17 mouse cellular contexts compared by ENCODE assay signal in genomic region chr17:71202136-71202535, GRCm38 (mm10). TPM values are rescaled to one million over a fixed set of nuclear protein-coding genes. Genes with fewer than 3 reads are reported as not detected.
DNase-seq lines count a peak whose midpoint lies in the region; ATAC-seq lines count a peak whose summit lies in the region.
"Had no signal": no experiment of that assay in that cellular context is flagged by ENCODE, and none has a peak within 500 bp of the region (broad histone marks: within the 10 kb centered on the region; RNA-seq: fewer than 3 reads in every experiment).

No protein-coding gene starts in this region.

- H3K9ac ChIP-seq in liver, embryonic 12.5 days: no peak overlapping the region
- no peak overlapping the region for H3K9ac ChIP-seq in liver, embryonic 11.5 days (ENCODE audit: low read depth, low read length)
- H3K9ac ChIP-seq in kidney, embryonic 14.5 days (ENCODE audit: low read depth, low read length): no peak overlapping the region
- no peak overlapping the region for H3K9ac ChIP-seq in liver, embryonic 15.5 days
- H3K9ac ChIP-seq: midbrain, embryonic 13.5 days had no signal

- H3K27me3 ChIP-seq in liver, embryonic 12.5 days (replicated peaks): no peaks in the 10 kb centered on the region
- no peaks in the 10 kb centered on the region for H3K27me3 ChIP-seq in liver, embryonic 11.5 days (replicated peaks; ENCODE audit: control insufficient read depth, insufficient read depth, low read length)
- H3K27me3 ChIP-seq in kidney, embryonic 14.5 days (ENCODE audit: control insufficient read depth, insufficient read depth, low read length): no peaks in the 10 kb centered on the region
- H3K27me3 ChIP-seq in liver, embryonic 15.5 days: no peaks in the 10 kb centered on the region
- H3K27me3 ChIP-seq: midbrain, embryonic 13.5 days had no signal

- H3K9me3 ChIP-seq in liver, embryonic 12.5 days (replicated peaks): no peaks in the 10 kb centered on the region
- 0 out of 2 replicates have a peak, but pooled peaks cover 2% of the 10 kb centered on the region for H3K9me3 ChIP-seq in liver, embryonic 11.5 days (ENCODE audit: control insufficient read depth, low read length)
- no peaks in the 10 kb centered on the region for H3K9me3 ChIP-seq in kidney, embryonic 14.5 days (ENCODE audit: control insufficient read depth, low read length)
- no peaks in the 10 kb centered on the region for H3K9me3 ChIP-seq in liver, embryonic 15.5 days (replicated peaks)
- H3K9me3 ChIP-seq: G1E; midbrain, embryonic 13.5 days had no signal

- DNase-seq in liver, embryonic 11.5 days (ENCODE audit: low spot score): no peak
- no peak for DNase-seq in left cerebral cortex, adult 11 months (ENCODE audit: low spot score)
- no peak for DNase-seq in adrenal gland, postnatal 10 days
- no peak for DNase-seq in adrenal gland, adult 2 months
- DNase-seq: adrenal gland, postnatal 14 days; cerebellum, adult 2 months; gastrocnemius, postnatal 10 days; layer of hippocampus, adult 9-11 months; left cerebral cortex, postnatal 4 days; lung, adult 2 months; thymus, postnatal 4 days had no signal

- peak overlapping the region; percentile 59 for H3K27ac ChIP-seq in liver, embryonic 12.5 days
- no peak overlapping the region; the same call in 1 of the 2 replicates for H3K27ac ChIP-seq in liver, embryonic 11.5 days (ENCODE audit: low read depth, low read length)
- H3K27ac ChIP-seq in kidney, embryonic 14.5 days (ENCODE audit: low read depth, low read length): no peak overlapping the region
- H3K27ac ChIP-seq in liver, embryonic 15.5 days (replicated peaks): peak overlapping the region; percentile 56
- H3K27ac ChIP-seq: midbrain, embryonic 13.5 days had no signal

- peaks cover 32% of the 10 kb centered on the region for H3K36me3 ChIP-seq in liver, embryonic 12.5 days
- H3K36me3 ChIP-seq in liver, embryonic 11.5 days (ENCODE audit: control insufficient read depth, insufficient read depth, low read length): peaks cover 3% of the 10 kb centered on the region; the same call in 1 of the 2 replicates
- H3K36me3 ChIP-seq in kidney, embryonic 14.5 days (ENCODE audit: control insufficient read depth, insufficient read depth, low read length): no peaks in the 10 kb centered on the region
- 0 out of 2 replicates have a peak, but pooled peaks cover 3% of the 10 kb centered on the region for H3K36me3 ChIP-seq in liver, embryonic 15.5 days (replicated peaks)
- H3K36me3 ChIP-seq: midbrain, embryonic 13.5 days had no signal

- no peak overlapping the region for H3K4me3 ChIP-seq in liver, embryonic 12.5 days
- no peak overlapping the region for H3K4me3 ChIP-seq in liver, embryonic 11.5 days (ENCODE audit: low read depth, low read length)
- H3K4me3 ChIP-seq in kidney, embryonic 14.5 days (ENCODE audit: low read length): no peak overlapping the region
- H3K4me3 ChIP-seq in liver, embryonic 15.5 days (replicated peaks): no peak overlapping the region
- H3K4me3 ChIP-seq: midbrain, embryonic 13.5 days had no signal

- WGBS in liver, embryonic 12.5 days (ENCODE audit: insufficient replicate concordance): 80% methylated on average over 4 of the region's 4 CpGs
- 82% methylated on average over 4 of the region's 4 CpGs for WGBS in liver, embryonic 11.5 days
- 74% methylated on average over 4 of the region's 4 CpGs for WGBS in kidney, embryonic 14.5 days
- 71% methylated on average over 4 of the region's 4 CpGs for WGBS in liver, embryonic 15.5 days (ENCODE audit: insufficient replicate concordance)

- no peak for ATAC-seq in liver, embryonic 12.5 days
- no peak for ATAC-seq in liver, embryonic 11.5 days (replicated peaks; ENCODE audit: low FRiP score)
- ATAC-seq in kidney, embryonic 14.5 days (ENCODE audit: low FRiP score, low TSS enrichment): 0 out of 2 replicates have a peak, but pooled peaks have one; percentile 16
- peak; percentile 10; the same call in 1 of the 2 replicates for ATAC-seq in liver, embryonic 15.5 days (ENCODE audit: insufficient read depth)
- ATAC-seq: midbrain, embryonic 13.5 days had no signal

- no peak overlapping the region for H3K4me2 ChIP-seq in liver, embryonic 12.5 days
- no peak overlapping the region for H3K4me2 ChIP-seq in liver, embryonic 11.5 days
- no peak overlapping the region for H3K4me2 ChIP-seq in kidney, embryonic 14.5 days (replicated peaks; ENCODE audit: low read depth, low read length)
- no peak overlapping the region for H3K4me2 ChIP-seq in liver, embryonic 15.5 days
- H3K4me2 ChIP-seq: heart, embryonic 11.5 days; midbrain, embryonic 13.5 days had no signal

- H3K4me1 ChIP-seq in liver, embryonic 12.5 days: peaks cover 81% of the 10 kb centered on the region
- H3K4me1 ChIP-seq in liver, embryonic 11.5 days (replicated peaks; ENCODE audit: control insufficient read depth, insufficient read depth, low read length): peaks cover 40% of the 10 kb centered on the region
- H3K4me1 ChIP-seq in kidney, embryonic 14.5 days (ENCODE audit: control insufficient read depth, insufficient read depth, low read length): peaks cover 2% of the 10 kb centered on the region; the same call in 1 of the 2 replicates
- peaks cover 73% of the 10 kb centered on the region for H3K4me1 ChIP-seq in liver, embryonic 15.5 days (replicated peaks)

RNA-seq across cellular contexts. Expression of gene Lpin2, which starts 19.8 kb away (rescaled TPM):
- polyA plus RNA-seq in liver, embryonic 12.5 days (2016; fragmentation: Nextera tagmentation; extraction: Ambion mirVana): 40.1 and 42.5 TPM in 2 replicates
- polyA plus RNA-seq in liver, embryonic 11.5 days (2014; fragmentation: Nextera tagmentation; extraction: Ambion mirVana): 37.7 and 37.9 TPM in 2 replicates
- polyA plus RNA-seq in kidney, embryonic 14.5 days (2014; fragmentation: Nextera tagmentation; extraction: Ambion mirVana): 54.9 and 93.2 TPM in 2 replicates
- 42.3 and 46.7 TPM in 2 replicates for polyA plus RNA-seq in liver, embryonic 15.5 days (2015; fragmentation: Nextera tagmentation; extraction: Ambion mirVana)
- 10 to 100 TPM; 39.2 to 42.3 TPM for total RNA-seq in adrenal gland, postnatal 10 days (2021)
- total RNA-seq in adrenal gland, adult 2 months (2021): 10 to 100 TPM; 38.1 to 43.0 TPM
- polyA plus RNA-seq in adrenal gland, adult 2 months (2012; rRNA removed): 7.0 and 8.2 TPM in 2 replicates

Comparison
In these comparisons a context has a peak if more than half of its experiments do, and no peak if none do; other contexts are left out.
1. ATAC-seq: peak in kidney, embryonic 14.5 days (single experiment) and liver, embryonic 15.5 days (single experiment); none in liver, embryonic 12.5 days (single experiment) and liver, embryonic 11.5 days (single experiment).
2. H3K27ac ChIP-seq: peak in liver, embryonic 12.5 days (single experiment) and liver, embryonic 15.5 days (single experiment); none in liver, embryonic 11.5 days (single experiment) and kidney, embryonic 14.5 days (single experiment).